Mouse (Mus musculus) frontal cortex, postnatal 36 days (tissue): ENCODE results near the gene Ubac2.
A peak's percentile ranks its signal among the peaks of the same experiment; 100 is the strongest.

Experiments used
- DNase-seq, 2 experiments: peaks; one replicate each; pipeline ENCODE4 v3.0.0; 2022; ENCODE audit warnings: low spot score in 2 of 2

Gene Ubac2

DNA sequence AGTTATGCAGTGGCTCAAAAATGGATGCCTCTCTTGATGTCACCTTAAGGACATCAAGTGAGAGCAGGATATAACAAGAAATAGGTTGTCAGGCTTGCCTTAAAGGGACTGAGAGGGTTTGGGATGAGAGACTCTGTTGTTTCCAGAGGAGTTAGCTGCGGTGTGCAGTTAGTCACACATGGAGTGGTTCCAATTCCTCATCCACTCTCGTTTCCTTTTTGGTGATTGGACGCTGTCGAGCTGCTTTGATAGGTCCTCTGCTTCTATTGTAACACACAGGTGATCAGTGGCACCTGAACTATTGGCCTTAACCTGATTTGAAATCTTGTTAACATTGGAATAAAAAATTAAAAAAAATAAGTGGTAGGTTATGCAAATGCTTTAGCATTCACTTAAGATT is 44.3 kb downstream of the Ubac2 start:
- DNase-seq = no peak

DNA sequence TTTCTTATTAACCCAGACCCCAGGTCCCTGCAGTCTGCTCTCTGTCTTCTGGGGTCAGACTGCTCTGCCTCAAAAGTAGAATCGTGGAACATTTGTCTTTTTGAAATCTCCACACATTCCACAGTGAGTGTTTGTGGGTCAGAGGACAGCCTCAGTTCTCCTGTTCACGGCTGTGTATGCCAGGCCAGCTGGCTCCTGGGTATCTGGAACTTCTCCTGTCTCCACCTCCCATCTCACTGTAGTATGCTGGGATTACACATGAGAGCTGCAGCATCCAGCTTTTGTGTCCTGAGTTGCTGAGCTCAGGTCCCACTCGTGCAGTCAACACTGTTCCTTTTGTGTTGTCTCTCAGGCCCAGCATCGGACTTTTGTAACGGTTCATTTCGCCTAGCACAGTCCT is 46.5 kb downstream of the Ubac2 start:
- no peak for DNase-seq

DNA sequence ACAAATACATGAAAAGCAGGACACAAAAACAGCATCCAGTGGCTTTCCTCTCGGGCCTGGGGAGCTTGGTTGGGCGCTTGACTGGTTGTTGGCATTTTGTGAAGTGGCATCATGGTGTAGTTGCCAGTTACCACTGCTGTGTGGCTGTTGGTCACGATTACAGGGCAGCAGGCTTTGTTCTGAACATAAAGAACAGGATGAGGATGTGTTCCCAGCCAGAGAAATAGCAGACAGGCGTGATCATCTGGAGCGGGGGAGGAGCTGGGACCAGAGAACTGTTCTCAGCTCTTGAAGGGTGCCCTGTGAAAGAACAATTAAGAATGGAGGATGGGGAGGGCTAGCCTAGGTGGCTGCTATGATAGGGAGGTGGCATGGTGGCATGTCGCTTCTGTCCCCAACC is 48.5 kb downstream of the Ubac2 start:
- DNase-seq = no peak

DNA sequence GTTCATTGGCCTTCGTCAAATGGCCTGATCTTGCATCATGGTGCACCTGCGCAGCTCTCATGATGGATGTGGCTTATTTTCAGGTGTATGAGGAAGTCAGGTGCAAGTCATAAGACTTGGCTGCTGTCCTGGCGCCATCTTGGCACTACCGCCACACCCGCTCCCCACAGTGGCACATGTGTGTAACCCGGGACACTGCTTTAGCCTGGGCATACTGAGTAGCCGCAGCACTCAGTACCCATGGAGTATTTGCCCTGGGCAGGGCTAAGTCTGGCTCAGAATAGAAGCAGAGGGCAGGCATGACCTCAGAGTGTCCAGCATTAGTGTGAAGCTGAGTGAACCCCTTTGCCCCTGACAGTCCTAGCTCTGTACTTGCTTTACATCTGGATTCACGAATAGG is 49.0 kb downstream of the Ubac2 start:
- no peak for DNase-seq

DNA sequence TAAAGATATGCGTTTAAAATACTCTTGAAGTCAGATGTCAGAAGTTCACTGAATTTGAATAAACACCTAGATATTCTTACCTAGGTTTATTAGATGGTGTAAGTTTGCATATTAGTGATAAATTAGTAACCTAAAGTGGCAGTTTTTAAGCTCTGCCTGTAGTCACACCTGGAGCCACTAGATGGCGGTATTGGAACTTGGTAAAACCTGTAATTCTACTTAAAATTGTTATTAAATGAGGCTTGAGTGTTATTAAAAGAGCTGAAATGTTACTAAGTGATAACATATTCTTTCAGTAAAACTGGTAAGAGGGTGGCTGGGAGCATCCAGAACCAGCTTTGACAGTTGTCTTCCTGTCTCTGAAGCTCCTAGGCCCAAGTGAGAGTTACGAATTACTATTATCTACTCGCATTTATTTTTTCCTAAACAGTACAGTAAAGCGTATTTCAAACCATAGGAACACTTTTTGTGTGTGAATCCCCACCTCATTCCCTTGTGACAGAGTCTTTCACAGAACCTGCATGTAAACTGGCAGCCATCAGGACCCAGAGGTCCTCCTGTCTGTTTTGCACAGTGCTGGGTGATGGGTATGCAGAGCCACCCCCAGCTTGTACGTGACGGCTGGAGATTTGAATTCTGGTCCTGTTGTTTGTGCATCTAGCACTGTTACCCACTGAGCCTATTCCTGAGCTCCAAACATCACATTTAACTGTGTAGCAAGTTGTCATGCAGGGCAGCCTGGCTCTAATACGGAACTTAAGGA is 50.1 kb downstream of the Ubac2 start:
- peak; percentile 21 to 60 for DNase-seq

DNA sequence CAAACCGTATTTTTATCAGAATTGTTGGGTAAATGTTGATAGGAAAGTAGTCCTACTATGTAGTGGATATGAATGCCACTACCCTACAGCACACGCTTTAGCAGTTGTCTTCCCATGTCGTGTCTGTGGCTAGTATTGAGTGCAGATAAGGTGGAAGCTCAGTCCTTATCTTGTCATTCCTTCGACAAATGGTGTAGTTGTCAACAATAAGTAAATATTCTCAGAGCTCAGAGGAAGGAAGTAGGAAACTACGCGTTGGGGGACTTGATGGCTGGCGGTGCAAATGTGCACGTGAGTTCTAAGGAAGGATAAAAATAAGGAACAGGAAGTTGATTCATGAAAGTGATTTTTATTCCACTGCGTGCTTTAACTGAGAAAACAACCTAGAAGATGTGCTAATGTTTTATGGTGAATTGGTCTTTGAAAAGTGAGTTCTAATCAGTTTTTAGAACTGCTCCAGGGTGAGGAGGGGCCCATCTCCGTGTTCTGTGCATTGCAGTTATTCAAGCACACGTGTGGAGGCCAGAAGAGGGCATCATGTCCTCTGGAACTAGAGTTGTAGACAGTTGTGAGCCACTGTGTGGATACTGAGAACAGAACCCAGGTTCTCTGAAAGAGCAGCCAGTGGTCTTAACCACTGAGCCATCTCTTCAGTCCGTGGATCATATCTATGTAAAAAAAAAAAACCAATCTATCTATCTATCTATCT is 51.0 kb downstream of the Ubac2 start:
- DNase-seq = no peak

DNA sequence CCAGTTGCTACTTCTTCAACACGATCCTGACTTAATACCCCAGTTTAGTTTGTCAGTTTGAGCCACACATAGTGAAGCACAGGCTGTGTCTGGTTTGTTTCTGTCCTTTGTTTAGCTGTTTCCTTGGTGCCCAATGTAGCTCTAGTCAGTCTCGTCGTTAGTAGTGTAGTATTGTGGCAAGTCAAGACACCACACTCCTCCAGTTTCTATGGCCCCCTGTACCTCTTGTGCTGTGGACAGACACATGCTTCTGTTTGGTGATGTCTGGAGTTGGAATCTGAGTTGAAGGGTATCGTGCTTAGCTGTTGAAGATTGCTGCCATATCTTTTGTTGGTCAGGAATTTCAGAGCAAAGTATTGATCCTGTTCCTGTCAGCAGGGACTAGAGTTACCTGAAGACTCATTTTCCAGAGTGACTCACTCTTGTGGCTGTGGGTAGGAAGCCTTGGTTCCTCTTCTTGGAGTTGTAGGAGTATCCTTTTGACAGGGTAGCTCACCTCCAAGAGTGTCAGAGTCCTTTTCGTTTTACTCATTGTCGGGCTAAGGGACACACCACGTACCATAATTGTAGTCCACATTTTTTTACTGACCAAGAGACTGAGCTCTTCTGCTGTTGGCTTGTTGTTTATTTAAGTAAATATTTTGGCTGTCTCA is 52.4 kb downstream of the Ubac2 start:
- no peak for DNase-seq

DNA sequence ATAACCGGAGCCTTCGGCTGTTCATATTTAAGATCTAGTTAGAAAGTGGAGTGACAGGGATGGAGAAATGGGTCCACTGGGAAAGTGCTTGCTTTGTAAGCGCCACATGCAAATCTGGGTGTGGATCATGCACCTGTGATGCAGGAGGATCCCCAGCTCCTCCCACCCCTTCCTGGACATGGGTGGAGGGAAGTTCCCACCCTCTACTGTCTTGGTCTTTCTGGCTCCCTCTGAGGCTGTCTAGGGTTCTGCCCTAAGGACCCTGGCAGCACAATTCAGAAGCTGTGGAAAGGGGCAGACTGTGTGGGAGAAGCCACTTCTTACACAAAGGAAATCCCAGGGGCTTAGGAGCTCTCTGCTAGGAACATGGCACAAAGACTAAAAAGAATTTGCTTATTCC is 53.2 kb downstream of the Ubac2 start:
- DNase-seq = no peak

DNA sequence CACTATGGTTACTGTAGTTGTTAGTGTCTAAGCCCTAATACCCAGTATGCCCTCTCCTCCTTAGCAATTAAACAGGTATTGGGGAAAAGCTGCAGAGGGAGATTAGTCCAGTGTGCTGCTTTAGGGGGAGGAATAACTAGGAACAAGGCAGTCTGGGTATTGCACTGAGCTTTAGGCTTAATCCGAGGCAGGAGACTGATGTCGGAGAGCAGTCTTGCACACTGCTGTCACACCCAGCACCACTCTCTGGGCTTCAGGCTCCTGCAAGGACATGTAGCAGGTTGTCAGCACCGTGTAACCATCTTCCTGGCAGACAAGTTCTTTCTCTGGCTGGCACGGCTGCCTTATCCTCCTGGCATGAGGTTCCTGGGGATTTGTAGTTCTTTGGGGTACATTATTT is 53.8 kb downstream of the Ubac2 start:
- DNase-seq = no peak

DNA sequence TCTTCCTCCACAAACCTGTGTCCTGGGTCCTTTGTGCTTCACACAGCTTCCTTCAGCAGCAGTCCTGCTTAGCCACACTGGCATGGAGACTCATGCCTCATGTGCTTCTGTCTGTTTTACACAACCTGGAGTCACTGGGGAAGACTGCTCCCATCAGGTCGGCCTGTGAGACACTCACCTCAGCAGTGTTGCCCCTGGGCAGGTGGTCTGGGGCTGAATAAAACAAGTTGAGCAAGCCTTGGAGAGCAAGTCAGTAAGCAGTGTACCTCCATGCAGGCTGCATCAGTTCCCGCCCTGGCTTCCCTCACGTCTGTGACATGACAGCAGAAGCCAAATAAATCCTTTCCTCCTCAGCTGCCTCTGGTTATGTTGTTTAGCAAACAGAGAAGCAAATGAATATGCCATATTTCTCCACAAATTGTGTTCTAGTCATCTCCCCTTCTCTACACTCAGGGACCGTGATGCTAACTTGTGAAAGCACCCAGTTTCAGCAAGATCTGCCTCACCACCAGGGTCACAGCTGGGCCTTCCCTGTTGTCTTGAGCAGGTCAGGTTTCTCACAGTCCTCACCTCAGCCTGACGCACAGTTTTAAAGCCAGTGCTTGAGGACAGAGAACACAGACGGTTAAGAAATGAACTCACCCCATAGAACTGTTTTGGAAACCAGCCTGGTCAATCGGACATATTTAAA is 55.6 kb downstream of the Ubac2 start:
- DNase-seq = no peak

DNA sequence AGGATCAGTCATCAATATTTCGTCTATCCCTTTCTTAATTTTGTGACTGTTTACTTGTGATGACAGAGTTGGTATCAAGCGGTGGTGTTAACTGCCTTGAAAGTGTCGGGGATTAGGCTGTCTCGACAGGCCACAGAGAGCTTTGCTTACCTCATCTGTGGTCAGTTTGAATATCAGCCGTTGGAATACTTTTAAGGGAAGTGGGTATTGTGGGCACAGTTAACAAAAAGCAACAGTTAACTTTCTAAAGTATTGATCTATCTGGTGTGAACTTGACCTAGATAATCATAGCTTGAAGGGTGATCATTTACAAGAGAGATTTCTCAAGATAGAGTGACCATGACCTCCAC is 56.2 kb downstream of the Ubac2 start:
- no peak for DNase-seq

DNA sequence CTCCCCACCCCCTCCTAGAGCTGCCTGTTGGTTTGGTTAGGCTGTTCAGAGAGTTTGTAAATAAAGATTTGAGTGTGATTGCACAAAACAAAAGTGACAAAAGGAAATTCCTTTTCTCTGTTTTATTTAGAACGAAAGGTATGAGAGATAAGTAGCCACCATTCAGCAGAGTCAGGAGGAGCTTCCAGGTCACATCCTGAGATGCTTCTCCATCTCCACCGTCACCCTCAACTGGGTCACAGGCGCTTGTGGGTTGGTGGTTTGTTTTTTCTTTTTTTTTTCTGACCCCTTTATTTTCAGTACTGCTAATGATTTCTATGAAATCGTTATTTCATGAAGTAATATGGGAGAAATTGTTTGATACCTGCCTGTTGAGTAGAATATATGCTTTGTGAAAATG is 57.9 kb downstream of the Ubac2 start:
- no peak for DNase-seq

DNA sequence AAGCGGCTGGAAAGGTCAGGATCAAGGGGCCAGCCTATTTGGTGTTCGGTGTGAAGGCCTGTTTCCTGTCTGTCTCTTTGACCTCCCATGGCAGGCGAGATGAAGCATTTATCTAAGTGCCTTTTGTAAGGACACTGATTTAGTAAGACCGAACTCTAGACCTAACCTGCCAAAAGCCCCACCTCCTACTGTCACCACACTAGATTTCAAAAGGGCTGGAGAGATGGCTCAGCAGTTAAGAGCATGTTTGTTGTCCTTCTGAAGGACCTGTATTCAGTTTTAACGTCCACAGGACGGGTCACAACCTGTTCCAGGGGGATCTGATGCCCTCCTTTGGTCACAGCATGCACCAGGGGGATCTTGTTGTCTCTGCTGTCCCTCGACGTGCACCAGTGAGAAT is 58.4 kb downstream of the Ubac2 start:
- no peak for DNase-seq

DNA sequence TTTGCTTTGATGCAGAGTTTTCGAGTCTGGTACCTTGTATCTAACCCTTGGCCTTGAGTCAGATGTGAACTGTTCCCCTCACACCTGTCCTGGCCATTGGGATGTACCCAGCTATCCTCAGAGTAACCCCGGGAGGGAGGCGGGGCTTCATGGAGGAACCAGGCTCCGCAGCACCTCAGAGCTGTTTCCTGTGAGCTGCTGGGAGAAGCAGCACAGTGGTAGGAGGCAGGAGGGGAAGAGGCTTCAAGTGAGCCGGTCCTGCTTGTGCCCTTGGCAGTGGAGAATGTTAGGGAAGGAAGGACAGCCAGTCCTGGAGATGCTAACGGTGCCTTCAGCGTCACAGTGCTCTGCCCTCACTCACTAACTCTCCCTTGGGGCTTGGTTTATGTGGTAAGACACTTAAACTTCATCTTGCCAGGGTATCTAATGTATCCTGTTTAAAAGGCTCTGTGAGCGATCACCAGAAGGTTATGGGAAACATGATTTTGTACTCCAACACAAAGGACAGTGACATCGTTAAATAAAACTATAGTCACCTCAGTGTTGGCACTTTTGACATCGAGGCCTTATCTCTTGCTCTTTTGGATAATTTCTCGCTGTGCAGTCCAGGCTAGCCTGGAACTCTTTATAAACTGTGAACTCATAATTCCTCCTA is 59.3 kb downstream of the Ubac2 start:
- DNase-seq = no peak

DNA sequence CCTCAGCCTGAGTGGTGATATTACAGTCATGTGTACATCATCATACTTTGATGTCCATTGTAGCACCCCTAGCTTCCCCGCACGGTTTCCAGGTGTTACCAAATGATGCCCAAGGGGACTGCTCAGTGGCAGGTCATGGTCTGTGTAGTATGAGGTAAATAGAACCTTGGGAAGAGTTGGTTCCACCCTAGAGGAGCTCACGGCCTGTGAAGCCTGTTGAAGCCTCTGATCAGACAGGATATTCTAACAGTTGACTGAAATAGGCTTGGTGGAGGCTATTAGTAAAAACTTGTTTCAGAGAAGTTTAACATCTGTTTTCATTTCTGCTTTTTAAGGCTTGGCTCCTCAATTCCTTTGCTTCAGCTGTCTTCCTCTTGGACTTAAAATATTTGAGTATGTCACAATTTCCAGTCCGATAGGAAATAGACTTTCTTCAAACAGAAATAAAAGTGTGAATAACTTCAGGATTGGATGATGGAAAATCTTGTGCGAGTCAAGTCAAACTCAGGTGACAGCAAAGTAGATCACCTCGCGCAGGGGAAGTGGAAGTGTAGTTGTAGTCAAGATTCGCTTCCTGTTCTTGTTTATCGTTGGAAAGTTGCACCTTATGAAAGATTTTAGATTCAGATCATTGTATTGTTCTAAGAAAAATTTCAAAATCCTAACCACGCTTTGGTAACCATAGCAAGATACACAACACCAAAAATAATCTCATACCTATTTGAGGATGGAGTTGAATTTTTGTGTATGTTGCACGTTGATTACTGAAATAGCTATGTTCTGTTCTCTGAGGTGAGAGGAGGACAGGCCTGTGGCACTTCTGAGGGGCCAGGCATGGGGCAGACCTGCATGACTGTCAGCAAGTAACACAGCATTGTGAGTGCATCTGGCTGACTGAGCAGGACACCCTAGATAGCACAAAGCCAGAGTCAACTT is 60.1 kb downstream of the Ubac2 start:
- no peak for DNase-seq

DNA sequence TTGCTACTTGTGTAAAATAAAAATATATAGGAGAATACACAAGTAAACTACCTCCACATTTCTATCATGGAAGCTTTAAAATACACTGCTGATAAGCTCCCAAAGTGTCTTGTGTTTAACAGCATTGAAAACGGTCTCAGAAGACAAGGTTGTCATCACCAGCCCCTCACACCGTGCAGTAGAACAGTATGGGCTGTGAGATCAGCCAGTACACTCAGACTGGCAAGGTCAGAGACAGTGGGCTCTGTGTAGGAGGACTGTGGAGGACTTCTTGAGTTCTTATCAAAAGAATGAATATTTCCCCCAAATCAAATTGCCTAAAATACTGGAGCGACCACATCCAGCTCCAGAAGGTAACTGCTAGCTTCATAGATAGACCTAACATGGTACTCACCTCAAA is 61.2 kb downstream of the Ubac2 start:
- DNase-seq = no peak

DNA sequence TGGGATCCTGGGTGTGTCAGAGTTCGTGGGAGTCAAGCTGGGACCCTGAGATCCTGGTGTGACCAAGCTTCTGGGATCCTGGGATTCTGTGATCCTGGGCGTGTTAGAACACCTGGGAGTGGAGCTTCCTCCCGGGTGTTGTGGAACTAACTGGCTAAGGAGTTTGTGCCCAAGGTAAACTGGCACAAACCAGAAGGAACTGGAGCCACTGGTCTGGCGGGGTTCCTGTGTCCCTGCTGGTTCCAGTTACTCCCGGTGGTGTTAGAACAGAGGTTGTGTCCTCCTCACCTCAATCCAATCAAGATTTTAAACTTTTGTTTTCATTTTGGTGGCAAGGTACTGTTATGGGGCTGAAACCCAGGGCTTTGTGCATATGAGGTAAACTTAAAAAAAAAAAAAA is 67.7 kb downstream of the Ubac2 start:
- no peak for DNase-seq

DNA sequence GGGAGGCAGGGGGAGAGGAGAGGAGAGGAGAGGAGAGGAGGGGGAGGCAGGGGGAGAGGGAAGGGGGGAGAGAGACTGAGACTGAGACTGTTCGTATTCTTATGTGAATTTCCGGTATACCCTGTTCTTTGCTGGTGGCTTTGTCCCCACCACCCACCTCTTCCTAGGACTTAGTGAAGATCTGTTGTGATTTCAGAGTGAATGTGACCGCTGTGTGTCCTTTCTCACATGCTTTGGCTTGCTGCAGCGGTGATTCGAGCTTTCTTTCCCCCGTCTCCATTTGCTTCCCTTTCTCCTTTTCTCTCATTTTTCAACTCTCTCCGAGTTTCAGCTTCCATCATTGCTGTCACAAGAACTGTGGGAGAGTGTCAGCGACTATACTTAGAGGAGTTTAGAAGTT is 68.3 kb downstream of the Ubac2 start:
- no peak for DNase-seq

DNA sequence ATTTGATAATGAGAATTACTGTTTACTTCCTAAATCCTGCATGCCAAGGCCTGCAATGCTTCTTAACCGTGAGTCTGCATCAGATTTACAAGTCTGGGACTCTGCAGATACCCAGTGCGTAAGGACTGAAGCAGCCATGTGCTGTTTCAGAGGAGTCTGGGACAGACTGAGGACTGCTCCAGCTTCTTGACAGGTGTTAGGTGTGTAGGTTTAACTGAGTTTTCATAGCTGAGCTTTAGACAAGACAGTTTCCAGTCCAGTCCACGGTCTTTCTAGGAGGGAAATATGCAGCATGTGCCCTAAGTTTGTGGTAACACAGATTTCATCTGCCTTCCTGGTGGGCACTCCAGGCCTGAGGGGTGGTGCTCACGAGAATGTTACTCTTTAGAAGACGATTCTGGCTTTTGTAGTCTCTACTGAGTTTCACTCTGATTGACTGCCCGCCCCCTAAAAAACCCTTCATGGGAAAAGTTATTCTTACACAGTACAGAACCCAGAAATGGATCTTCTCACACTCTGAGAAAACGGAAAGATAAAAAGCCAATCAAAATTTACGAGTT is 68.9 kb downstream of the Ubac2 start:
- DNase-seq = no peak

DNA sequence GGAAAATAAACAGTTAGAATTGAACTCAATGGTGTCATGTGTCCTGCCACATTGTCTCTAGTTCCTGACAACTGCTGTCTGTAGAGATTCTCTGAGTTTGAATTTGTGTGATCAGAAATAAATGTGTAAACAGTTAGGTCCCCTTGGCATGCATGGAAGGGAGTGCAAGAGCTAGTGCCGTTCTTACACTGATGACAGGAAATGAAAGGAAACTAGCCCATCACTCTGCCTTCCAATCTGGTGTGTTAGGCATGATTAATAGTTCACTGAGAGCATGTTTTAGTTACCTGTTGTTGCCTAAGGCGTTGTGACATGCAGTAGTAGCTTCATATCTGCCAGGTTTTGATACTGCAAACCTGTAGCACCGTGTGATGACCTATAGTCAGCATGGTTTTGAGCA is 69.5 kb downstream of the Ubac2 start:
- DNase-seq = no peak

DNA sequence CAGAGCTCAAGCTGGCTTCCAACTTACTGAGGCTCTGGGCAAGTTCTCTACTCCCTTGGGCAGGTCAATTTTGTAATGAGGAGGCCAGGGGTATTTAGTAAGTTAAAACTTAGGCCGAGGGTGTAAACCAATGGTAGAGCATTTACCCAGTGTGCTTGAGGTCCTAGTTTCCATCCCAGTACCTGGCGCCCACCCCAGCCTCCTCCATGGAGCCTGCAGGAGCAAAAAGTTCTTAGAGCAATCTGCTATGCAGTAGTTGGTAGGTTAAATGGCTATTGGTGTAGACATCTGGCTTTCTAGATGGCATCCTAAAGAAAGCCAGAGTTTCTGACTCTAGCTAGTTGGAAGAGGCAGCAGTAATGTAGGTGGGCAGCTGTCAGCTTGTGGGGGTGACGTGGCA is 71.0 kb downstream of the Ubac2 start:
- DNase-seq = no peak
